Mouse (Mus musculus) embryonic facial prominence, embryonic 10.5 days (tissue): Measurements from ENCODE around the gene Rere. TPM values are rescaled to one million over a fixed set of nuclear protein-coding genes. Genes with fewer than 3 reads are reported as not detected.

Source experiments
- DNase-seq: peaks from one replicate; pipeline ENCODE4 v3.0.0-alpha.2; 2017; ENCODE audit warnings: low spot score
- H3K27ac ChIP-seq: fragments of 300-500 bp; sonication (generic); replicated peaks from 2 replicates; pipeline ENCODE4 v1.5.1; 2016; ENCODE audit warnings: mild to moderate bottlenecking
- H3K27me3 ChIP-seq: fragments of 300-500 bp; sonication (generic); replicated peaks from 2 replicates; pipeline ENCODE4 v1.6.1; 2016; ENCODE audit warnings: low read depth, mild to moderate bottlenecking; ENCODE audit not compliant: poor library complexity, severe bottlenecking
- H3K36me3 ChIP-seq: fragments of 300-500 bp; sonication (generic); replicated peaks from 2 replicates; pipeline ENCODE4 v1.6.1; 2016; ENCODE audit warnings: mild to moderate bottlenecking, moderate library complexity
- H3K4me1 ChIP-seq: fragments of 300-500 bp; sonication (generic); 2 replicates; pipeline ENCODE4 v1.6.1; 2016
- H3K4me3 ChIP-seq: fragments of 300-500 bp; sonication (generic); 2 replicates; pipeline ENCODE4 v1.5.1; 2016; ENCODE audit warnings: mild to moderate bottlenecking, moderate library complexity
- H3K9me3 ChIP-seq: fragments of 300-500 bp; sonication (generic); 2 replicates; pipeline ENCODE4 v1.6.1; 2016; ENCODE audit warnings: mild to moderate bottlenecking
- WGBS: fragments of 180-500 bp; shearing (Covaris S2); methylation state at CpG from one replicate; pipeline ENCODE4 v1.1.7; 2016; 5-methylcytosine and 5-hydroxymethylcytosine counted together
- polyA plus RNA-seq: library from polyadenylated mRNA; unstranded; fragments of >200 nt; fragmentation: Nextera tagmentation; extraction: Ambion mirVana; gene quantifications from 2 replicates; pipeline ENCODE4 v1.2.1, GENCODE M21; 2016

Gene Rere
- polyA plus RNA-seq, 1 experiment from 2014 or later: 26.1 TPM

GRCm38 (mm10) chr4:150366510-150367208 is 85.2 kb downstream of the Rere start:
- DNase-seq: no peak
- Histone ChIP-seq H3K4me3 (no peak overlapping the region), H3K27me3 (no peaks in the 10 kb centered on the region), H3K27ac (no peak overlapping the region; the same call in 1 of the 2 replicates), H3K36me3 (no peaks in the 10 kb centered on the region), H3K4me1 (peaks cover 65% of the 10 kb centered on the region), H3K9me3 (no peaks in the 10 kb centered on the region)
- 60% methylated on average over 6 of the region's 6 CpGs for WGBS

GRCm38 (mm10) chr4:150371580-150372380 is 90.3 kb downstream of the Rere start:
- Histone ChIP-seq H3K27ac (peak overlapping the region; percentile 98), H3K27me3 (no peaks in the 10 kb centered on the region), H3K4me1 (peaks cover 83% of the 10 kb centered on the region), H3K9me3 (no peaks in the 10 kb centered on the region), H3K36me3 (no peaks in the 10 kb centered on the region), H3K4me3 (peak overlapping the region; percentile 81)
- peak; percentile 91 for DNase-seq
- WGBS: under 1% methylated on average over 58 of the region's 58 CpGs

- WGBS: 4% methylated on average over 3 of the region's 3 CpGs
- Histone ChIP-seq H3K9me3 (no peaks in the 10 kb centered on the region), H3K4me3 (peak overlapping the region; percentile 81), H3K27ac (peak overlapping the region; percentile 98), H3K27me3 (no peaks in the 10 kb centered on the region), H3K4me1 (peaks cover 83% of the 10 kb centered on the region), H3K36me3 (no peaks in the 10 kb centered on the region)
- peak; percentile 69 for DNase-seq
These were observed 91.2 kb downstream of the Rere start for GRCm38 (mm10) chr4:150372631-150373041.

GRCm38 (mm10) chr4:150373111-150374109 is 92.0 kb downstream of the Rere start:
- Histone ChIP-seq H3K36me3 (no peaks in the 10 kb centered on the region), H3K27ac (peak overlapping the region; percentile 98), H3K4me1 (peaks cover 86% of the 10 kb centered on the region), H3K9me3 (no peaks in the 10 kb centered on the region), H3K4me3 (peak overlapping the region; percentile 81), H3K27me3 (no peaks in the 10 kb centered on the region)
- peak; percentile 61 for DNase-seq
- 7% methylated on average over 15 of the region's 15 CpGs for WGBS

GRCm38 (mm10) chr4:150374651-150375447 is 93.4 kb downstream of the Rere start:
- WGBS: 47% methylated on average over 9 of the region's 9 CpGs
- Histone ChIP-seq H3K4me3 (peak overlapping the region; percentile 81; the same call in 1 of the 2 replicates), H3K9me3 (no peaks in the 10 kb centered on the region), H3K27ac (peak overlapping the region; percentile 48; the same call in 1 of the 2 replicates), H3K27me3 (no peaks in the 10 kb centered on the region), H3K36me3 (no peaks in the 10 kb centered on the region), H3K4me1 (peaks cover 80% of the 10 kb centered on the region)
- DNase-seq: no peak

GRCm38 (mm10) chr4:150375448-150375935 is 94.0 kb downstream of the Rere start:
- Histone ChIP-seq H3K27me3 (no peaks in the 10 kb centered on the region), H3K27ac (no peak overlapping the region), H3K4me3 (no peak overlapping the region), H3K4me1 (peaks cover 75% of the 10 kb centered on the region), H3K9me3 (no peaks in the 10 kb centered on the region), H3K36me3 (no peaks in the 10 kb centered on the region)
- WGBS: 84% methylated on average over 1 of the region's 1 CpGs
- no peak for DNase-seq

- Histone ChIP-seq H3K27me3 (no peaks in the 10 kb centered on the region), H3K27ac (no peak overlapping the region), H3K36me3 (no peaks in the 10 kb centered on the region), H3K4me1 (peaks cover 51% of the 10 kb centered on the region), H3K9me3 (no peaks in the 10 kb centered on the region), H3K4me3 (no peak overlapping the region)
- no peak for DNase-seq
- 80% methylated on average over 6 of the region's 6 CpGs for WGBS
These were observed 97.9 kb downstream of the Rere start for GRCm38 (mm10) chr4:150379313-150379712.

- Histone ChIP-seq H3K27ac (no peak overlapping the region), H3K27me3 (no peaks in the 10 kb centered on the region), H3K4me3 (no peak overlapping the region), H3K4me1 (peaks cover 49% of the 10 kb centered on the region), H3K9me3 (no peaks in the 10 kb centered on the region), H3K36me3 (no peaks in the 10 kb centered on the region)
- DNase-seq: no peak
- WGBS: 77% methylated on average over 2 of the region's 2 CpGs
These were observed 98.3 kb downstream of the Rere start for GRCm38 (mm10) chr4:150379772-150380171.

GRCm38 (mm10) chr4:150380273-150380672 is 98.8 kb downstream of the Rere start:
- DNase-seq: no peak
- WGBS: 83% methylated on average over 5 of the region's 5 CpGs

GRCm38 (mm10) chr4:150382504-150382903 is 101.1 kb downstream of the Rere start:
- 84% methylated on average over 3 of the region's 3 CpGs for WGBS

More at GRCm38 (mm10) chr4:150380273-150380672, 98.8 kb downstream of the Rere start:
- no peak overlapping the region for H3K27ac ChIP-seq
- no peaks in the 10 kb centered on the region for H3K36me3 ChIP-seq
- no peaks in the 10 kb centered on the region for H3K27me3 ChIP-seq
- H3K4me1 ChIP-seq: peaks cover 49% of the 10 kb centered on the region
- no peak overlapping the region for H3K4me3 ChIP-seq
- H3K9me3 ChIP-seq: no peaks in the 10 kb centered on the region

GRCm38 (mm10) chr4:150384405-150384804 is 103.0 kb downstream of the Rere start:
- Histone ChIP-seq H3K9me3 (no peaks in the 10 kb centered on the region), H3K4me1 (peaks cover 45% of the 10 kb centered on the region), H3K27me3 (no peaks in the 10 kb centered on the region), H3K4me3 (no peak overlapping the region), H3K27ac (no peak overlapping the region), H3K36me3 (peaks cover 7% of the 10 kb centered on the region)
- 72% methylated on average over 8 of the region's 8 CpGs for WGBS
- DNase-seq: no peak

More at GRCm38 (mm10) chr4:150382504-150382903, 101.1 kb downstream of the Rere start:
- DNase-seq: no peak
- H3K4me3 ChIP-seq: no peak overlapping the region
- H3K27me3 ChIP-seq: no peaks in the 10 kb centered on the region
- H3K4me1 ChIP-seq: peaks cover 42% of the 10 kb centered on the region
- H3K9me3 ChIP-seq: no peaks in the 10 kb centered on the region
- H3K36me3 ChIP-seq: no peaks in the 10 kb centered on the region
- H3K27ac ChIP-seq: no peak overlapping the region
